Mouse (Mus musculus) heart, embryonic 14.5 days (tissue): ENCODE results near the gene Rapgef5. TPM values are rescaled to one million over a fixed set of nuclear protein-coding genes. Genes with fewer than 3 reads are reported as not detected.

Experiments used
- ATAC-seq: fragments of 200-750 bp; cut with Nextera tagmentation; 2 replicates; pipeline ENCODE4 v1.8.0; 2017; ENCODE audit warnings: low read depth, moderate TSS enrichment; ENCODE audit not compliant: insufficient number of reproducible peaks, insufficient read depth, low FRiP score
- H3K27ac ChIP-seq, 2 experiments: fragments of 200-500 bp in 1 of 2; fragments of 300-500 bp in 1 of 2; sonication (generic) in 1 of 2; replicated peaks in 1 of 2; 2 replicates each; pipeline ENCODE4 v1.5.1; 2012 to 2014; ENCODE audit warnings: low read depth in 2 of 2, low read length in 2 of 2, control low read depth in 1 of 2, mild to moderate bottlenecking in 1 of 2, mixed read lengths in 1 of 2; ENCODE audit not compliant: control insufficient read depth in 1 of 2, insufficient read depth in 1 of 2
- H3K27me3 ChIP-seq: fragments of 300-500 bp; sonication (generic); 2 replicates; pipeline ENCODE4 v1.6.1; 2014; ENCODE audit warnings: mild to moderate bottlenecking, low read length, control low read depth; ENCODE audit not compliant: control insufficient read depth, insufficient read depth
- H3K36me3 ChIP-seq: fragments of 300-500 bp; sonication (generic); 2 replicates; pipeline ENCODE4 v1.6.1; 2014; ENCODE audit warnings: mild to moderate bottlenecking, control low read depth, low read length, mixed read lengths; ENCODE audit not compliant: control insufficient read depth, insufficient read depth
- H3K4me1 ChIP-seq, 2 experiments: fragments of 200-500 bp in 1 of 2; fragments of 300-500 bp in 1 of 2; sonication (generic) in 1 of 2; 2 replicates each; pipeline ENCODE4 v1.6.1; 2012 to 2014; ENCODE audit warnings: low read length in 2 of 2, control low read depth in 1 of 2, mixed read lengths in 1 of 2; ENCODE audit not compliant: control insufficient read depth in 2 of 2, insufficient read depth in 2 of 2
- H3K4me2 ChIP-seq: fragments of 300-500 bp; sonication (generic); 2 replicates; pipeline ENCODE4 v1.6.1; 2014; ENCODE audit warnings: mild to moderate bottlenecking, low read length
- H3K4me3 ChIP-seq, 2 experiments: fragments of 200-500 bp in 1 of 2; fragments of 300-500 bp in 1 of 2; sonication (generic) in 1 of 2; 2 replicates each; pipeline ENCODE4 v1.5.1; 2012 to 2014; ENCODE audit warnings: low read length in 2 of 2, mild to moderate bottlenecking in 2 of 2, control low read depth in 1 of 2, low read depth in 1 of 2, moderate library complexity in 1 of 2; ENCODE audit not compliant: control insufficient read depth in 1 of 2, insufficient read depth in 1 of 2
- H3K9ac ChIP-seq: fragments of 300-500 bp; sonication (generic); 2 replicates; pipeline ENCODE4 v1.6.1; 2014; ENCODE audit warnings: mild to moderate bottlenecking, low read length
- H3K9me3 ChIP-seq: fragments of 300-500 bp; sonication (generic); 2 replicates; pipeline ENCODE4 v1.6.1; 2016; ENCODE audit warnings: low read length, control low read depth; ENCODE audit not compliant: control insufficient read depth
- WGBS: fragments of 180-500 bp; shearing (Covaris S2); extraction: QIAGEN DNeasy Blood & Tissue Kit; methylation state at CpG from one replicate; pipeline ENCODE4 v1.1.7; 2014; 5-methylcytosine and 5-hydroxymethylcytosine counted together
- polyA plus RNA-seq: library from polyadenylated mRNA; unstranded; fragments of >200 nt; fragmentation: Nextera tagmentation; extraction: Ambion mirVana; gene quantifications from 2 replicates; pipeline ENCODE4 v1.2.1, GENCODE M21; 2014

Gene Rapgef5
- polyA plus RNA-seq, 1 experiment from 2014 or later: 19.6 TPM

DNA sequence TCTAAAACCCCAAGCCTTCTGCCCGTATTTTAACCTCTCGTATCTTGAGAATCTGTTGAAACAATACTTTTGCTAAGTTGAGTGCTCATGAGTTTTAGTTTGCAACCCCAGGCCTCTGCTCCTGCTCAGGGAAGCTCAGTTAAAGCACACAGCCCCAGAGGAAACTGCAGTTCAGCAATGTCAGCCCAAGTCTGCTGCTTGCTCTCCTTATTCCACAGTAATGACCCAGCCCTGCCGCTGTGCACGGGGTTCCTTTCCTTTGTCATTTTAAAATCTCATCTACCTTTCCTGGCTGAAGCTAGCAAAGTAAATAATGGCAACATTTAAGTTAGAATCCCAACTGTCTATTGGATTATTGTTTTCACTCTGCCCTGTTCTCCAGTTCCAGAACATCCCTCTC lies 144.1 kb downstream of the Rapgef5 start:
- no peaks in the 10 kb centered on the region for H3K36me3 ChIP-seq
- no peak for ATAC-seq
- H3K4me3 ChIP-seq: peak overlapping the region; percentile 19 to 38
- WGBS: 10% methylated on average over 4 of the region's 4 CpGs
- no peaks in the 10 kb centered on the region for H3K9me3 ChIP-seq
- no peaks in the 10 kb centered on the region for H3K27me3 ChIP-seq
- H3K27ac ChIP-seq: peak overlapping the region; percentile 58 to 64
- peak overlapping the region; percentile 43 for H3K4me2 ChIP-seq
- H3K9ac ChIP-seq: peak overlapping the region; percentile 74
- H3K4me1 ChIP-seq: peaks cover 12 to 22% of the 10 kb centered on the region in 2 experiments

DNA sequence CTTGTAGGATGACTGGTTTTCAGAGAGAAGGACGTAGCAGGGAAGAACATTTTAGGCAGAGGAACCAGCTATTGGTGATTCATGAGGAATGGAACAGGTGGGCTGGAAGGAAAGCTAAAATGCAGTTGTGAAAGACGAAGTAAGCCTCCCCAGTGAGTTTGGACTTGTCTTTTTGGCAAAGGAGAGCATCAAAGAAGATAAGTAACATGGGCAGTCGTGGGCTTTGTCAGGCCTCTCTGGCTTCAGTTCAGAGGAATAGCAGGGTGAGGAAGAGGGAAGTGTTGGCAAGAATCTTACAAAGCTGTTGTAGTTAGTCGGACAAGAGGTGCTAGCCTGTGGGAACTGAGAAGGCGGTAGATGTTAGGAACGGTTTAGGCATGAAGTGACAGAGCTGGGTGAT lies 145.6 kb downstream of the Rapgef5 start:
- peak overlapping the region; percentile 51 for H3K9ac ChIP-seq
- H3K9me3 ChIP-seq: no peaks in the 10 kb centered on the region
- H3K36me3 ChIP-seq: no peaks in the 10 kb centered on the region
- H3K27ac ChIP-seq: peak overlapping the region; percentile 23 to 71
- H3K4me3 ChIP-seq: no peak overlapping the region; a peak in 1 of 4 replicates
- 43% methylated on average over 6 of the region's 6 CpGs for WGBS
- no peak for ATAC-seq
- H3K4me1 ChIP-seq: peaks cover 12 to 22% of the 10 kb centered on the region in 2 experiments
- peak overlapping the region; percentile 31 for H3K4me2 ChIP-seq
- no peaks in the 10 kb centered on the region for H3K27me3 ChIP-seq

GRCm38 (mm10) chr12:117663637-117664036 lies 147.4 kb downstream of the Rapgef5 start:
- H3K4me1 ChIP-seq: peaks cover 12 to 17% of the 10 kb centered on the region in 2 experiments
- peak overlapping the region; percentile 51 to 71 for H3K27ac ChIP-seq
- 54% methylated on average over 5 of the region's 5 CpGs for WGBS
- H3K9ac ChIP-seq: 0 out of 2 replicates have a peak overlapping the region, but pooled peaks have one; percentile 44
- H3K27me3 ChIP-seq: no peaks in the 10 kb centered on the region
- peak overlapping the region; percentile 31; the same call in 1 of the 2 replicates for H3K4me2 ChIP-seq
- H3K36me3 ChIP-seq: no peaks in the 10 kb centered on the region
- ATAC-seq: peak; percentile 85
- no peaks in the 10 kb centered on the region for H3K9me3 ChIP-seq
- no peak overlapping the region for H3K4me3 ChIP-seq

DNA sequence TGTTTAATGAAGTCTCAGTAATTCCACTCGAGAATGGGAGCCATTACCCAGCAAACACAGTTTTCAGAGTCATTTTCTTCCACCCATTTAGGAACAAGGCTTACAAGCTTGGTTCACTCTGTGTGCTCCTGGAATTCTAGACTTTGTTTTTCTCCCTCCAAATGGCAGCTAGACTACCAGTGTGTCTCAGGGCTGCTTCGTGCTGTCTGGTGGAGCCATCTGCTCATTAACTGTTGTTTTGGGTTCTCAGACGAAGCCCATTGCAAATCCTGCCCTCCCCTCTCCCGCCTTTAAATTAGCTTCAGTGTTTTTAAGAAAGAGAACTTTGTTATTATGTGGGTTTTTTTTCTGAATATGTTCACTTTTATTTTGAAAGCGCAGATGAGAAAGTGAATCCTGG lies 148.4 kb downstream of the Rapgef5 start:
- 87% methylated on average over 5 of the region's 5 CpGs for WGBS
- no peaks in the 10 kb centered on the region for H3K27me3 ChIP-seq
- no peak overlapping the region for H3K4me2 ChIP-seq
- H3K9ac ChIP-seq: no peak overlapping the region
- no peak overlapping the region for H3K4me3 ChIP-seq
- no peak for ATAC-seq
- H3K36me3 ChIP-seq: no peaks in the 10 kb centered on the region
- 0 out of 4 replicates have a peak overlapping the region, but pooled peaks of 1 of the 2 experiments have one; percentile 30 for H3K27ac ChIP-seq
- peaks cover 14 to 23% of the 10 kb centered on the region in 2 experiments for H3K4me1 ChIP-seq
- H3K9me3 ChIP-seq: no peaks in the 10 kb centered on the region

DNA sequence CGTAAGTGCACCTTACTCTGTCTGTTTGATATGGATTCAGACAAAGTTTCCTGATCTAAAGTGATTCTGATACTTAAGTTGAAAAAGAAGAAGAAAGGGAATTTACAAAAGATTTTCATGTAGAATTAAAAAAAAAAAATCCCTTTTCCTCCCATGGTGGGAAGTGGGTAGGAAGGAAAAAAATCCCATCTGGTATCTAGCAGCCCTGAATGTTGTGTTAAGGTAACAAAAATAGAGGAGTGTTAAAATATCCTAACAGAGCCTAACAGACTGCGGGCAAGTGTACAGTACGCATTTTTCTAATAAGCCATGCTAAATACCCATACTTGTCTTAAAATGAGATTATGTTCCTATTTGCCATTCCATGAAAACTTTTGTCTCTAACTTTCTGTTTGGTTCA lies 150.1 kb downstream of the Rapgef5 start:
- H3K9me3 ChIP-seq: no peaks in the 10 kb centered on the region

GRCm38 (mm10) chr12:117669610-117670400 lies 153.5 kb downstream of the Rapgef5 start:
- Histone ChIP-seq H3K4me3 (no peak overlapping the region), H3K9ac (no peak overlapping the region), H3K4me1 (peaks cover 3 to 9% of the 10 kb centered on the region in 2 experiments), H3K27me3 (no peaks in the 10 kb centered on the region), H3K27ac (peak overlapping the region; percentile 22 to 24; a peak in 1 of 4 replicates), H3K4me2 (0 out of 2 replicates have a peak overlapping the region, but pooled peaks have one; percentile 1), H3K9me3 (no peaks in the 10 kb centered on the region), H3K36me3 (no peaks in the 10 kb centered on the region)
- 38% methylated on average over 10 of the region's 10 CpGs for WGBS
- no peak; the same call in 1 of the 2 replicates for ATAC-seq

More for the DNA sequence above, 150.1 kb downstream of the Rapgef5 start:
- Histone ChIP-seq H3K4me3 (no peak overlapping the region), H3K27ac (no peak overlapping the region), H3K36me3 (no peaks in the 10 kb centered on the region), H3K27me3 (no peaks in the 10 kb centered on the region), H3K4me2 (no peak overlapping the region), H3K4me1 (peaks cover 10 to 15% of the 10 kb centered on the region in 2 experiments), H3K9ac (no peak overlapping the region)
- 80% methylated on average over 3 of the region's 3 CpGs for WGBS
- no peak for ATAC-seq

- H3K4me3 ChIP-seq: no peak overlapping the region
- ATAC-seq: no peak
- H3K4me2 ChIP-seq: no peak overlapping the region
- H3K4me1 ChIP-seq: peaks cover 6 to 14% of the 10 kb centered on the region in 2 experiments
- no peak overlapping the region for H3K9ac ChIP-seq
- H3K9me3 ChIP-seq: no peaks in the 10 kb centered on the region
- 62% methylated on average over 2 of the region's 2 CpGs for WGBS
- H3K27ac ChIP-seq: no peak overlapping the region
- H3K27me3 ChIP-seq: no peaks in the 10 kb centered on the region
- no peaks in the 10 kb centered on the region for H3K36me3 ChIP-seq
Observed at GRCm38 (mm10) chr12:117673188-117673587, 156.9 kb downstream of the Rapgef5 start.
